ENCODE assay signal across 10 mouse cellular contexts in the genomic region with DNA sequence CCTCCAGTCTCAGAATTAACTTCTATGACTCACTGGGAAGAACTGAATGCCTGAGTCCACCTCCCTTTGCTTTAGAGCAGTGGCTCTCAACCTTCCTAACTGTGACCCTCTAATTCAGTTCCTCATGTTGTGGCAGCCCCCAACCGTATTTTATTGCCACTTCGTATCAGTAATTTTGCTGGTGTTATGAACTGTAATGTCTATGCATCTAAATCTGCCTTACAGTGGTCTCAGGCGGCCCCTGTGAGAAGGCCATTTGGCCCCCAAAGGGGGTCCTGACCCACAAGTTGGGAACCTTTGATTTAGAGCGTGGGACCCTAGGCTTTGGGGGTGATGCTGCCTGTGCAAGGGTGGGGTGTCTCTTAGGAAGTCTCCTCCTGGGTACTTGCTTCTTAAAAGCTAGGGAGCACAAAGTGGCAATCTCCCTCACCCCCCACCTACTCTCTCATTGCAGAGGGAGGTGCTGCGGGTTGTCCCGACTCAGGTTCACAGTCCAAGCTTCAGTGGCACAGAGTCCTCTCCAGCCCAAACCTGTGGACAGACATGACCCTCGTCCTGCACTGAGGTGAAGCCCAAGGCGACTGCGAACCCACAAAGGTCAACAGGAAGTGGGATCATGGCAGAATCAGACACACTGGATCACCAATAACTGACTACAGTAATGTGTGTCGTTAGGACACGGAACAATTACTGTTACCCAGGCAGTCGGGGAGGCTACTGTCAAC. TPM values are rescaled to one million over a fixed set of nuclear protein-coding genes. Genes with fewer than 3 reads are reported as not detected.
DNase-seq lines count a peak whose midpoint lies in the region; ATAC-seq and TF ChIP-seq lines count a peak whose summit lies in the region.
"Had no signal": no experiment of that assay in that cellular context is flagged by ENCODE, and none has a peak within 500 bp of the region (broad histone marks: within the 10 kb centered on the region; RNA-seq: fewer than 3 reads in every experiment).

No protein-coding gene starts in this region.

- H3K27ac ChIP-seq in intestine, postnatal 0 days (ENCODE audit: low read depth, low read length), result peak overlapping the region; percentile 54; the same call in 1 of the 2 replicates
- no peak overlapping the region; the same call in 1 of the 2 replicates for H3K27ac ChIP-seq in intestine, embryonic 15.5 days
- H3K27ac ChIP-seq in forebrain, embryonic 13.5 days, result peak overlapping the region; percentile 25; the same call in 1 of the 2 replicates
- H3K27ac ChIP-seq in stomach, embryonic 15.5 days, result peak overlapping the region; percentile 17; the same call in 1 of the 2 replicates

- H3K27me3 ChIP-seq in intestine, postnatal 0 days (replicated peaks; ENCODE audit: control insufficient read depth, insufficient read depth, low read length), result no peaks in the 10 kb centered on the region
- no peaks in the 10 kb centered on the region for H3K27me3 ChIP-seq in intestine, embryonic 15.5 days (replicated peaks)
- H3K27me3 ChIP-seq in forebrain, embryonic 13.5 days, result no peaks in the 10 kb centered on the region
- H3K27me3 ChIP-seq in stomach, embryonic 15.5 days (replicated peaks), result no peaks in the 10 kb centered on the region
- H3K27me3 ChIP-seq: lung, embryonic 15.5 days had no signal

- no peak overlapping the region for H3K9ac ChIP-seq in intestine, postnatal 0 days (ENCODE audit: low read depth, low read length)
- H3K9ac ChIP-seq in intestine, embryonic 15.5 days, result no peak overlapping the region
- H3K9ac ChIP-seq in forebrain, embryonic 13.5 days, result no peak overlapping the region
- H3K9ac ChIP-seq in stomach, embryonic 15.5 days, result no peak overlapping the region
- H3K9ac ChIP-seq: lung, embryonic 15.5 days had no signal

- WGBS in intestine, postnatal 0 days, result 70% methylated on average over 12 of the region's 12 CpGs
- 83% methylated on average over 12 of the region's 12 CpGs for WGBS in intestine, embryonic 15.5 days
- WGBS in forebrain, embryonic 13.5 days, result 61% methylated on average over 12 of the region's 12 CpGs
- WGBS in stomach, embryonic 15.5 days, result 81% methylated on average over 12 of the region's 12 CpGs

- no peak for TF ChIP-seq CTCF in intestine, postnatal 0 days (IDR thresholded peaks at IDR 0.05; ENCODE audit: low read depth)

- peak; percentile 38 for DNase-seq in testis, postnatal 10 days (ENCODE audit: low spot score)
- DNase-seq in testis, postnatal 14 days (ENCODE audit: low spot score), result no peak
- DNase-seq in spleen, adult 12 weeks (ENCODE audit: low spot score), result no peak
- DNase-seq: cerebellum, adult 8-10 months; left cerebral cortex, postnatal 4 days had no signal

- ATAC-seq in intestine, postnatal 0 days, result no peak
- no peak for ATAC-seq in intestine, embryonic 15.5 days
- no peak for ATAC-seq in forebrain, embryonic 13.5 days
- ATAC-seq in stomach, embryonic 15.5 days (ENCODE audit: insufficient read depth, low FRiP score, low read depth), result no peak

- H3K4me3 ChIP-seq in intestine, postnatal 0 days (ENCODE audit: low read depth, low read length), result no peak overlapping the region
- no peak overlapping the region for H3K4me3 ChIP-seq in intestine, embryonic 15.5 days (replicated peaks)
- no peak overlapping the region for H3K4me3 ChIP-seq in forebrain, embryonic 13.5 days
- H3K4me3 ChIP-seq in stomach, embryonic 15.5 days (replicated peaks), result no peak overlapping the region
- H3K4me3 ChIP-seq: lung, embryonic 15.5 days had no signal

- H3K9me3 ChIP-seq in intestine, postnatal 0 days (ENCODE audit: control insufficient read depth), result no peaks in the 10 kb centered on the region
- H3K9me3 ChIP-seq in intestine, embryonic 15.5 days, result no peaks in the 10 kb centered on the region
- H3K9me3 ChIP-seq in forebrain, embryonic 13.5 days (replicated peaks), result no peaks in the 10 kb centered on the region
- no peaks in the 10 kb centered on the region for H3K9me3 ChIP-seq in stomach, embryonic 15.5 days
- H3K9me3 ChIP-seq: lung, embryonic 15.5 days had no signal

- H3K36me3 ChIP-seq in intestine, postnatal 0 days (ENCODE audit: control insufficient read depth, insufficient read depth), result peaks cover 54% of the 10 kb centered on the region
- H3K36me3 ChIP-seq in intestine, embryonic 15.5 days, result peaks cover 22% of the 10 kb centered on the region
- peaks cover 39% of the 10 kb centered on the region for H3K36me3 ChIP-seq in forebrain, embryonic 13.5 days (ENCODE audit: poor library complexity, severe bottlenecking)
- peaks cover 14% of the 10 kb centered on the region; the same call in 1 of the 2 replicates for H3K36me3 ChIP-seq in stomach, embryonic 15.5 days

- H3K4me1 ChIP-seq in intestine, postnatal 0 days (replicated peaks; ENCODE audit: control insufficient read depth, insufficient read depth, low read length), result no peaks in the 10 kb centered on the region; the same call in 1 of the 2 replicates
- H3K4me1 ChIP-seq in intestine, embryonic 15.5 days (replicated peaks), result peaks cover 15% of the 10 kb centered on the region
- H3K4me1 ChIP-seq in forebrain, embryonic 13.5 days, result peaks cover 38% of the 10 kb centered on the region
- peaks cover 9% of the 10 kb centered on the region; the same call in 1 of the 2 replicates for H3K4me1 ChIP-seq in stomach, embryonic 15.5 days

- no peak overlapping the region for H3K4me2 ChIP-seq in intestine, postnatal 0 days (replicated peaks; ENCODE audit: low read depth)
- H3K4me2 ChIP-seq in intestine, embryonic 15.5 days (replicated peaks), result no peak overlapping the region
- no peak overlapping the region for H3K4me2 ChIP-seq in forebrain, embryonic 13.5 days
- no peak overlapping the region for H3K4me2 ChIP-seq in stomach, embryonic 15.5 days
- H3K4me2 ChIP-seq: lung, embryonic 15.5 days had no signal

RNA-seq across cellular contexts. Expression of a gene that starts 45.1 kb away (rescaled TPM):
- 342 and 379 TPM in 2 replicates for polyA plus RNA-seq in intestine, postnatal 0 days (2015; fragmentation: Nextera tagmentation; extraction: Ambion mirVana)
- polyA plus RNA-seq in intestine, embryonic 15.5 days (2015; fragmentation: Nextera tagmentation; extraction: Ambion mirVana), result 232 and 235 TPM in 2 replicates
- polyA plus RNA-seq in forebrain, embryonic 13.5 days (2015; fragmentation: Nextera tagmentation; extraction: Ambion mirVana), result 113 and 117 TPM in 2 replicates
- polyA plus RNA-seq in stomach, embryonic 15.5 days (2015; fragmentation: Nextera tagmentation; extraction: Ambion mirVana), result 223 and 228 TPM in 2 replicates
